8 mouse cellular contexts compared by ENCODE assay signal in the genomic region with DNA sequence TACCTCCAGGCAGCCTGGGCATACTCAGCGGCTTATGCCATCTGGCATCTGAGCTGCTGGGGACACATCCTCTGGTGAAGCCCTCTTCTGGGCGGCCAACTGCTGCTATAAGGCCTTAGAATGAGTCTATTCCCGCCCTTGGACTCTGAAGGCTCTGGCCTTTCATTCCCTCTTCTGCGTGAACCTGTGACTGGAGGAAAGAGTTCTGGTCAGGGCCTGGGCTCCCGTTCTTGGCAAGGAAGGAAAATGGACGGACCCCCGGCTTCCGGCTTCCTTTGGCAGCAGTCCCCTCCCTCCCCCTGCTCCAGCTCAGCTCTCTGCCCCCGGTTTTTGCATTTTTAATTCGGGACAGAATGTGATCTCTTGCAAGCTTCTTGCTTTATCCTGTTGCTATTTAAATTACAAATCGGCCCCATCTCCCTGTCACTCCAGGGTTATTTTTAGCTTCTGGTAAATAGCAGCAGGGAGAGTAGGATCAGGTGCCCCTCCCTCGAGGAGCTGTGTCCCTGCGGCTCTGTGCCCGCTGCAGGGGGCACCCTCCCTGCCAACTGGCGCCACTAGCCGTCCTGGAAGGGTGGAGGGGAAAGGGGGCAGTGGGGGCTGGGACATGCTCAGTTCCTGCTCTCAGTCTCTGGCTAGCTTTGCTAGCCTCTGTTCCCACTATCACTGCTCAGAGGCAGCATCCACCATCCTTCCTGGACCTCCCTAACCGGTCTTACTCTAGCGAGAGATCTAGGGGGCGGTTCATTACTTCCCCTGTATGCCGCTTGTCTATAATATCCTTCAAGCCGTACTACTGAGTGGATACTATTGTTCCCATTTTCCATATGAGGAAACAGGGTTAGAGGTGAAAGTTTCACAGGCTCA. TPM values are rescaled to one million over a fixed set of nuclear protein-coding genes. Genes with fewer than 3 reads are reported as not detected.
DNase-seq lines count a peak whose midpoint lies in the region; ATAC-seq and TF ChIP-seq lines count a peak whose summit lies in the region.

No protein-coding gene starts in this region.

- TF ChIP-seq POLR2A in ES-Bruce4 (IDR thresholded peaks at IDR 0.05; ENCODE audit: insufficient read depth, low read length), result no peak
- TF ChIP-seq POLR2A in brain, embryonic 14.5 days (IDR thresholded peaks at IDR 0.05; ENCODE audit: borderline replicate concordance, extremely low read depth, insufficient read depth, insufficient read length, poor library complexity, severe bottlenecking), result no peak

- peak; percentile 46; the same call in 1 of the 2 replicates for ATAC-seq in hindbrain, embryonic 15.5 days (ENCODE audit: low FRiP score, low read depth)
- ATAC-seq in liver, embryonic 11.5 days (replicated peaks; ENCODE audit: low FRiP score), result no peak
- peak; percentile 39; the same call in 1 of the 2 replicates for ATAC-seq in neural tube, embryonic 14.5 days (ENCODE audit: low read depth)

- no peak overlapping the region for H3K27ac ChIP-seq in ES-Bruce4 (ENCODE audit: insufficient read depth, low read length)
- H3K27ac ChIP-seq in hindbrain, embryonic 15.5 days (replicated peaks), result peak overlapping the region; percentile 73
- H3K27ac ChIP-seq in liver, embryonic 11.5 days (ENCODE audit: low read depth, low read length), result peak overlapping the region; percentile 49; the same call in 1 of the 2 replicates
- peak overlapping the region; percentile 36; the same call in 1 of the 2 replicates for H3K27ac ChIP-seq in neural tube, embryonic 14.5 days (ENCODE audit: low read depth, low read length)

- DNase-seq in brain, embryonic 14.5 days (ENCODE audit: low read depth), result peak; percentile 83
- DNase-seq in frontal cortex, postnatal 36 days (ENCODE audit: low spot score in 2 of 2), result peak; percentile 74 to 75
- DNase-seq in liver, embryonic 11.5 days (ENCODE audit: low spot score), result no peak
- DNase-seq in natural killer cell, adult 2 months (ENCODE audit: low spot score in 2 of 2), result no peak
- no peak for DNase-seq in urinary bladder, postnatal 14 days (ENCODE audit: low spot score)

- peaks cover 4% of the 10 kb centered on the region for H3K4me1 ChIP-seq in ES-Bruce4 (ENCODE audit: control insufficient read depth, insufficient read depth, low read length)
- H3K4me1 ChIP-seq in hindbrain, embryonic 15.5 days (replicated peaks), result peaks cover 31% of the 10 kb centered on the region
- H3K4me1 ChIP-seq in liver, embryonic 11.5 days (replicated peaks; ENCODE audit: control insufficient read depth, insufficient read depth, low read length), result peaks cover 19% of the 10 kb centered on the region
- peaks cover 17% of the 10 kb centered on the region for H3K4me1 ChIP-seq in neural tube, embryonic 14.5 days (ENCODE audit: control insufficient read depth, insufficient read depth, low read length)

- H3K36me3 ChIP-seq in ES-Bruce4 (ENCODE audit: control insufficient read depth, insufficient read depth, low read length, poor library complexity, severe bottlenecking), result no peaks in the 10 kb centered on the region
- H3K36me3 ChIP-seq in hindbrain, embryonic 15.5 days, result no peaks in the 10 kb centered on the region
- no peaks in the 10 kb centered on the region for H3K36me3 ChIP-seq in liver, embryonic 11.5 days (ENCODE audit: control insufficient read depth, insufficient read depth, low read length)
- no peaks in the 10 kb centered on the region for H3K36me3 ChIP-seq in neural tube, embryonic 14.5 days (ENCODE audit: control insufficient read depth, insufficient read depth, low read length)

- no peaks in the 10 kb centered on the region for H3K9me3 ChIP-seq in ES-Bruce4 (replicated peaks; ENCODE audit: control insufficient read depth, insufficient read depth, low read length, poor library complexity, severe bottlenecking)
- no peaks in the 10 kb centered on the region for H3K9me3 ChIP-seq in hindbrain, embryonic 15.5 days
- H3K9me3 ChIP-seq in liver, embryonic 11.5 days (ENCODE audit: control insufficient read depth, low read length), result no peaks in the 10 kb centered on the region
- H3K9me3 ChIP-seq in neural tube, embryonic 14.5 days (ENCODE audit: control insufficient read depth, low read length), result no peaks in the 10 kb centered on the region

- WGBS in hindbrain, embryonic 15.5 days, result 14% methylated on average over 21 of the region's 21 CpGs
- WGBS in liver, embryonic 11.5 days, result 21% methylated on average over 21 of the region's 21 CpGs
- 15% methylated on average over 21 of the region's 21 CpGs for WGBS in neural tube, embryonic 14.5 days

- 0 out of 2 replicates have a peak, but pooled peaks cover 6% of the 10 kb centered on the region for H3K27me3 ChIP-seq in ES-Bruce4 (ENCODE audit: control insufficient read depth, insufficient read depth, low read length, poor library complexity, severe bottlenecking)
- peaks cover 23% of the 10 kb centered on the region for H3K27me3 ChIP-seq in hindbrain, embryonic 15.5 days
- peaks cover 62% of the 10 kb centered on the region for H3K27me3 ChIP-seq in liver, embryonic 11.5 days (replicated peaks; ENCODE audit: control insufficient read depth, insufficient read depth, low read length)
- H3K27me3 ChIP-seq in neural tube, embryonic 14.5 days (ENCODE audit: control insufficient read depth, insufficient read depth, low read length), result peaks cover 9% of the 10 kb centered on the region; the same call in 1 of the 2 replicates

- peak overlapping the region; percentile 21 for H3K4me2 ChIP-seq in hindbrain, embryonic 15.5 days
- 0 out of 2 replicates have a peak overlapping the region, but pooled peaks have one; percentile 16 for H3K4me2 ChIP-seq in liver, embryonic 11.5 days
- H3K4me2 ChIP-seq in neural tube, embryonic 14.5 days (ENCODE audit: low read depth, low read length), result no peak overlapping the region

- TF ChIP-seq CTCF in ES-Bruce4 (IDR thresholded peaks at IDR 0.05; ENCODE audit: low read depth, low read length), result no peak
- no peak for TF ChIP-seq CTCF in brain, embryonic 14.5 days (IDR thresholded peaks at IDR 0.05; ENCODE audit: borderline replicate concordance, extremely low read depth, insufficient read depth, insufficient read length)

- 0 out of 2 replicates have a peak, but pooled peaks have one; percentile 36 for TF ChIP-seq EP300 in ES-Bruce4 (IDR thresholded peaks at IDR 0.05; ENCODE audit: insufficient read depth, low read depth, low read length)

- H3K4me3 ChIP-seq in ES-Bruce4 (ENCODE audit: low read depth, low read length), result no peak overlapping the region; the same call in 1 of the 2 replicates
- H3K4me3 ChIP-seq in hindbrain, embryonic 15.5 days, result no peak overlapping the region
- no peak overlapping the region for H3K4me3 ChIP-seq in liver, embryonic 11.5 days (ENCODE audit: low read depth, low read length)
- H3K4me3 ChIP-seq in neural tube, embryonic 14.5 days (ENCODE audit: low read depth, low read length), result no peak overlapping the region

- 0 out of 2 replicates have a peak overlapping the region, but pooled peaks have one; percentile 12 for H3K9ac ChIP-seq in ES-Bruce4 (ENCODE audit: low read depth, poor library complexity, severe bottlenecking)
- 0 out of 2 replicates have a peak overlapping the region, but pooled peaks have one; percentile 13 for H3K9ac ChIP-seq in hindbrain, embryonic 15.5 days
- no peak overlapping the region for H3K9ac ChIP-seq in liver, embryonic 11.5 days (ENCODE audit: low read depth, low read length)
- no peak overlapping the region for H3K9ac ChIP-seq in neural tube, embryonic 14.5 days (replicated peaks; ENCODE audit: low read depth, low read length)

RNA-seq across cellular contexts. Expression of gene Dgkz, which starts 4.2 kb away (rescaled TPM):
- polyA plus RNA-seq in ES-Bruce4 (2011; ENCODE audit: insufficient read depth, insufficient read length, low read depth, missing spikeins), result 28.1 and 29.6 TPM in 2 replicates
- polyA plus RNA-seq in brain, embryonic 14.5 days (2012; rRNA removed), result 89.7 and 102 TPM in 2 replicates
- polyA plus RNA-seq in hindbrain, embryonic 15.5 days (2015; fragmentation: Nextera tagmentation; extraction: Ambion mirVana), result 32.4 and 40.9 TPM in 2 replicates
- 81.4 and 85.9 TPM in 2 replicates for polyA plus RNA-seq in liver, embryonic 11.5 days (2014; fragmentation: Nextera tagmentation; extraction: Ambion mirVana)
- polyA plus RNA-seq in neural tube, embryonic 14.5 days (2014; fragmentation: Nextera tagmentation; extraction: Ambion mirVana), result 36.7 and 51.1 TPM in 2 replicates

RNA-seq across cellular contexts. Expression of gene Gm9821, which starts 26.0 kb away (rescaled TPM):
- polyA plus RNA-seq in ES-Bruce4 (2011; ENCODE audit: insufficient read depth, insufficient read length, low read depth, missing spikeins), result not detected in 2 replicates
- polyA plus RNA-seq in brain, embryonic 14.5 days (2012; rRNA removed), result not detected in 2 replicates
- 0.30 and 0.32 TPM in 2 replicates for polyA plus RNA-seq in hindbrain, embryonic 15.5 days (2015; fragmentation: Nextera tagmentation; extraction: Ambion mirVana)
- 3.7 and 4.8 TPM in 2 replicates for polyA plus RNA-seq in liver, embryonic 11.5 days (2014; fragmentation: Nextera tagmentation; extraction: Ambion mirVana)
- polyA plus RNA-seq in neural tube, embryonic 14.5 days (2014; fragmentation: Nextera tagmentation; extraction: Ambion mirVana), result 0.33 TPM in 2 replicates

RNA-seq across cellular contexts. Expression of gene Mdk, which starts 39.4 kb away (rescaled TPM):
- 156 and 167 TPM in 2 replicates for polyA plus RNA-seq in ES-Bruce4 (2011; ENCODE audit: insufficient read depth, insufficient read length, low read depth, missing spikeins)
- 198 and 297 TPM in 2 replicates for polyA plus RNA-seq in brain, embryonic 14.5 days (2012; rRNA removed)
- 187 and 224 TPM in 2 replicates for polyA plus RNA-seq in hindbrain, embryonic 15.5 days (2015; fragmentation: Nextera tagmentation; extraction: Ambion mirVana)
- 461 and 501 TPM in 2 replicates for polyA plus RNA-seq in liver, embryonic 11.5 days (2014; fragmentation: Nextera tagmentation; extraction: Ambion mirVana)
- 93.6 and 155 TPM in 2 replicates for polyA plus RNA-seq in neural tube, embryonic 14.5 days (2014; fragmentation: Nextera tagmentation; extraction: Ambion mirVana)

RNA-seq across cellular contexts. Expression of gene Chrm4, which starts 44.4 kb away (rescaled TPM):
- polyA plus RNA-seq in ES-Bruce4 (2011; ENCODE audit: insufficient read depth, insufficient read length, low read depth, missing spikeins), result 0.78 and 0.97 TPM in 2 replicates
- 2.0 and 2.5 TPM in 2 replicates for polyA plus RNA-seq in brain, embryonic 14.5 days (2012; rRNA removed)
- 0.87 and 1.2 TPM in 2 replicates for polyA plus RNA-seq in hindbrain, embryonic 15.5 days (2015; fragmentation: Nextera tagmentation; extraction: Ambion mirVana)
- polyA plus RNA-seq in liver, embryonic 11.5 days (2014; fragmentation: Nextera tagmentation; extraction: Ambion mirVana), result 0.34 and 0.36 TPM in 2 replicates
- 1.1 and 1.4 TPM in 2 replicates for polyA plus RNA-seq in neural tube, embryonic 14.5 days (2014; fragmentation: Nextera tagmentation; extraction: Ambion mirVana)

RNA-seq across cellular contexts. Expression of gene Creb3l1, which starts 52.8 kb away (rescaled TPM):
- polyA plus RNA-seq in ES-Bruce4 (2011; ENCODE audit: insufficient read depth, insufficient read length, low read depth, missing spikeins), result 10.5 and 10.9 TPM in 2 replicates
- polyA plus RNA-seq in brain, embryonic 14.5 days (2012; rRNA removed), result 1.4 and 4.7 TPM in 2 replicates
- polyA plus RNA-seq in hindbrain, embryonic 15.5 days (2015; fragmentation: Nextera tagmentation; extraction: Ambion mirVana), result 2.2 and 2.9 TPM in 2 replicates
- polyA plus RNA-seq in liver, embryonic 11.5 days (2014; fragmentation: Nextera tagmentation; extraction: Ambion mirVana), result 5.7 and 6.1 TPM in 2 replicates
- 1.2 and 4.5 TPM in 2 replicates for polyA plus RNA-seq in neural tube, embryonic 14.5 days (2014; fragmentation: Nextera tagmentation; extraction: Ambion mirVana)

Comparison
In these comparisons a context has a peak if more than half of its experiments do, and no peak if none do; other contexts are left out.
1. H3K9ac ChIP-seq: peak in ES-Bruce4 (single experiment) and hindbrain, embryonic 15.5 days (single experiment); none in liver, embryonic 11.5 days (single experiment) and neural tube, embryonic 14.5 days (single experiment).
2. DNase-seq: peak in brain, embryonic 14.5 days (single experiment) and frontal cortex, postnatal 36 days (2 of 2); none in liver, embryonic 11.5 days (single experiment), natural killer cell, adult 2 months (0 of 2) and urinary bladder, postnatal 14 days (single experiment).